Mouse (Mus musculus) ES-E14 (cell line): ENCODE measurements around the gene Mndal.

ENCODE experiments used
- CHD2 ChIP-seq: IDR thresholded peaks from 2 replicates; pipeline ENCODE4 v1.6.1; 2014; ENCODE audit warnings: mild to moderate bottlenecking, low read depth, low read length, inconsistent platforms
- MAFK ChIP-seq: IDR thresholded peaks from 2 replicates; pipeline ENCODE4 v1.6.1; 2014; ENCODE audit warnings: mild to moderate bottlenecking, low read depth, low read length, inconsistent platforms; ENCODE audit not compliant: insufficient read depth

DNA sequence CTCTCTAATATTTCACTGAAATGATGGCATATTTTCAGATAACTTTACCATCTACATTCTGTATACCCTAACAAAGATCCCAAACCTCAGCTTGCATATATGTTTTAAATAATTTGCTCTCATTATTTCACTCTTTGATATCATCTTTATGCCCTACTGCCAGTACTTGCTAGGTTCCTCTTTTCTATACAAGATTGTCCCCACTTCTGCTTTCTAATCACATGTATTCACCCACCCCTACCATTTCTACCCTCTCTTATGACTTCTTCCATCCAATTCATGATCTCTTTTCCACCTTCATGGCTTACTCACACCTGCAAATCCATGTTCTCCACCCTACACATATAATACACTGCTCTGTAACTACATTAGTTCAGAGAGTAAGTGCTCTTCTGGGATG, 35.3 kb upstream of the Mndal start:
- TF ChIP-seq CHD2 (no peak), MAFK (no peak)
